Mouse (Mus musculus) erythroblast, embryonic 14.5 days (primary cell): Measurements from ENCODE around the gene Dtnb. TPM values are rescaled to one million over a fixed set of nuclear protein-coding genes. Genes with fewer than 3 reads are reported as not detected.
A peak's percentile ranks its signal among the peaks of the same experiment; 100 is the strongest.

Source experiments
- H3K27me3 ChIP-seq: 2 replicates; pipeline ENCODE4 v1.6.1; 2012; ENCODE audit warnings: inconsistent platforms; ENCODE audit not compliant: control insufficient read depth
- H3K36me3 ChIP-seq: 2 replicates; pipeline ENCODE4 v1.6.1; 2012; ENCODE audit warnings: mild to moderate bottlenecking, inconsistent platforms; ENCODE audit not compliant: control insufficient read depth
- H3K4me1 ChIP-seq: 2 replicates; pipeline ENCODE4 v1.6.1; 2012; ENCODE audit warnings: inconsistent platforms; ENCODE audit not compliant: control insufficient read depth
- H3K4me3 ChIP-seq: replicated peaks from 2 replicates; pipeline ENCODE3; 2012; ENCODE audit warnings: moderate library complexity, mild to moderate bottlenecking, inconsistent platforms
- H3K9me3 ChIP-seq: 2 replicates; pipeline ENCODE4 v1.6.1; 2012; ENCODE audit warnings: low read length, inconsistent platforms, mixed read lengths; ENCODE audit not compliant: control insufficient read depth
- GATA1 ChIP-seq: IDR thresholded peaks from 2 replicates; pipeline ENCODE4 v1.6.1; 2012; ENCODE audit warnings: low read length, inconsistent platforms, mixed read lengths
- TAL1 ChIP-seq: IDR thresholded peaks from 3 replicates; pipeline ENCODE4 v1.6.1; 2012; ENCODE audit warnings: low read length, inconsistent platforms, mixed read lengths
- polyA plus RNA-seq: library from polyadenylated mRNA; stranded (reverse); fragments of >175 nt; gene quantifications from 2 replicates; pipeline ENCODE4 v1.2.3, GENCODE M21; 2012

Dtnb gene
- polyA plus RNA-seq, 1 experiment = 33.4 TPM

- no peaks in the 10 kb centered on the region for H3K9me3 ChIP-seq
- H3K4me1 ChIP-seq = peaks cover 10% of the 10 kb centered on the region
- no peaks in the 10 kb centered on the region for H3K36me3 ChIP-seq
- no peak overlapping the region for H3K4me3 ChIP-seq
- TF ChIP-seq GATA1 = no peak
- no peak for TF ChIP-seq TAL1
- no peaks in the 10 kb centered on the region for H3K27me3 ChIP-seq
Measured at GRCm38 (mm10) chr12:3563659-3564058, 8.5 kb upstream of the Dtnb start.

- Histone ChIP-seq H3K4me1 (peaks cover 19% of the 10 kb centered on the region), H3K9me3 (no peaks in the 10 kb centered on the region), H3K36me3 (no peaks in the 10 kb centered on the region), H3K27me3 (no peaks in the 10 kb centered on the region), H3K4me3 (no peak overlapping the region)
- TF ChIP-seq GATA1 = no peak
- TF ChIP-seq TAL1 = no peak
Measured at GRCm38 (mm10) chr12:3568461-3568991, 3.7 kb upstream of the Dtnb start.

GRCm38 (mm10) chr12:3570711-3571400 is 1.3 kb upstream of the Dtnb start:
- no peaks in the 10 kb centered on the region for H3K27me3 ChIP-seq
- TF ChIP-seq TAL1 (no peak), GATA1 (no peak)
- peaks cover 4% of the 10 kb centered on the region for H3K36me3 ChIP-seq
- H3K4me3 ChIP-seq = no peak overlapping the region
- H3K9me3 ChIP-seq = no peaks in the 10 kb centered on the region
- H3K4me1 ChIP-seq = peaks cover 31% of the 10 kb centered on the region

- H3K36me3 ChIP-seq = peaks cover 10% of the 10 kb centered on the region
- no peaks in the 10 kb centered on the region for H3K9me3 ChIP-seq
- H3K27me3 ChIP-seq = no peaks in the 10 kb centered on the region
- peaks cover 34% of the 10 kb centered on the region for H3K4me1 ChIP-seq
- peak overlapping the region; percentile 77 for H3K4me3 ChIP-seq
- TF ChIP-seq TAL1 = no peak
- TF ChIP-seq GATA1 = peak; percentile 78
Measured at GRCm38 (mm10) chr12:3572581-3573397, 608 bp downstream of the Dtnb start.

- peaks cover 33% of the 10 kb centered on the region for H3K4me1 ChIP-seq
- peak overlapping the region; percentile 77 for H3K4me3 ChIP-seq
- H3K36me3 ChIP-seq = peaks cover 10% of the 10 kb centered on the region
- no peaks in the 10 kb centered on the region for H3K27me3 ChIP-seq
- no peaks in the 10 kb centered on the region for H3K9me3 ChIP-seq
- no peak for TF ChIP-seq TAL1
- TF ChIP-seq GATA1 = no peak
Measured at GRCm38 (mm10) chr12:3573410-3573809, 1.2 kb downstream of the Dtnb start.

- no peak overlapping the region for H3K4me3 ChIP-seq
- peaks cover 10% of the 10 kb centered on the region for H3K36me3 ChIP-seq
- no peak for TF ChIP-seq TAL1
- no peak for TF ChIP-seq GATA1
- no peaks in the 10 kb centered on the region for H3K9me3 ChIP-seq
- H3K4me1 ChIP-seq = peaks cover 31% of the 10 kb centered on the region
- no peaks in the 10 kb centered on the region for H3K27me3 ChIP-seq
Measured at GRCm38 (mm10) chr12:3574670-3575069, 2.5 kb downstream of the Dtnb start.

GRCm38 (mm10) chr12:3579958-3580530 is 7.9 kb downstream of the Dtnb start:
- H3K4me3 ChIP-seq = no peak overlapping the region
- peaks cover 7% of the 10 kb centered on the region for H3K4me1 ChIP-seq
- H3K9me3 ChIP-seq = no peaks in the 10 kb centered on the region
- H3K36me3 ChIP-seq = peaks cover 16% of the 10 kb centered on the region
- H3K27me3 ChIP-seq = no peaks in the 10 kb centered on the region
- no peak for TF ChIP-seq TAL1
- TF ChIP-seq GATA1 = no peak

GRCm38 (mm10) chr12:3582604-3583003 is 10.4 kb downstream of the Dtnb start:
- TF ChIP-seq GATA1 = no peak
- TF ChIP-seq TAL1 = no peak
- no peak overlapping the region for H3K4me3 ChIP-seq
- no peaks in the 10 kb centered on the region for H3K27me3 ChIP-seq
- peaks cover 1% of the 10 kb centered on the region; the same call in 1 of the 2 replicates for H3K4me1 ChIP-seq
- H3K36me3 ChIP-seq = peaks cover 10% of the 10 kb centered on the region
- no peaks in the 10 kb centered on the region for H3K9me3 ChIP-seq

GRCm38 (mm10) chr12:3585525-3585924 is 13.3 kb downstream of the Dtnb start:
- Histone ChIP-seq H3K27me3 (no peaks in the 10 kb centered on the region), H3K4me1 (no peaks in the 10 kb centered on the region; the same call in 1 of the 2 replicates), H3K9me3 (no peaks in the 10 kb centered on the region), H3K36me3 (peaks cover 23% of the 10 kb centered on the region), H3K4me3 (no peak overlapping the region)
- no peak for TF ChIP-seq TAL1
- no peak for TF ChIP-seq GATA1
